Mouse (Mus musculus) midbrain, embryonic 14.5 days (tissue): ENCODE measurements around the gene Olfr564. TPM values are rescaled to one million over a fixed set of nuclear protein-coding genes. Genes with fewer than 3 reads are reported as not detected.

Source experiments
- ATAC-seq: fragments of 200-750 bp; cut with Nextera tagmentation; 2 replicates; pipeline ENCODE4 v1.8.0; 2017; ENCODE audit warnings: moderate number of reproducible peaks, moderate library complexity; ENCODE audit not compliant: low FRiP score, low TSS enrichment
- DNase-seq: peaks from one replicate; pipeline ENCODE4 v3.0.0-alpha.2; 2015
- H3K27ac ChIP-seq: fragments of 300-500 bp; sonication (generic); replicated peaks from 2 replicates; pipeline ENCODE4 v1.5.1; 2014; ENCODE audit warnings: mild to moderate bottlenecking, low read depth, low read length, moderate library complexity
- H3K27me3 ChIP-seq: fragments of 300-500 bp; sonication (generic); 2 replicates; pipeline ENCODE4 v1.6.1; 2014; ENCODE audit warnings: low read length, control low read depth, mixed read lengths; ENCODE audit not compliant: control insufficient read depth, insufficient read depth
- H3K36me3 ChIP-seq: fragments of 300-500 bp; sonication (generic); 2 replicates; pipeline ENCODE4 v1.6.1; 2014; ENCODE audit warnings: low read length, control low read depth; ENCODE audit not compliant: control insufficient read depth, insufficient read depth
- H3K4me1 ChIP-seq: fragments of 300-500 bp; sonication (generic); 2 replicates; pipeline ENCODE4 v1.6.1; 2014; ENCODE audit warnings: mild to moderate bottlenecking, antibody characterized with exemption, low read length, control low read depth; ENCODE audit not compliant: control insufficient read depth, insufficient read depth
- H3K4me2 ChIP-seq: fragments of 300-500 bp; sonication (generic); 2 replicates; pipeline ENCODE4 v1.6.1; 2014; ENCODE audit warnings: mild to moderate bottlenecking, low read length, moderate library complexity
- H3K4me3 ChIP-seq: fragments of 300-500 bp; sonication (generic); replicated peaks from 2 replicates; pipeline ENCODE4 v1.5.1; 2014; ENCODE audit warnings: low read depth, low read length
- H3K9ac ChIP-seq: fragments of 300-500 bp; sonication (generic); replicated peaks from 2 replicates; pipeline ENCODE4 v1.6.1; 2014; ENCODE audit warnings: mild to moderate bottlenecking, low read length, moderate library complexity
- H3K9me3 ChIP-seq: fragments of 300-500 bp; sonication (generic); 2 replicates; pipeline ENCODE4 v1.6.1; 2016; ENCODE audit warnings: low read length, control low read depth, mixed read lengths; ENCODE audit not compliant: control insufficient read depth
- WGBS: fragments of 180-500 bp; shearing (Covaris S2); extraction: QIAGEN DNeasy Blood & Tissue Kit; methylation state at CpG from one replicate; pipeline ENCODE4 v1.1.7; 2014; 5-methylcytosine and 5-hydroxymethylcytosine counted together
- polyA plus RNA-seq: library from polyadenylated mRNA; unstranded; fragments of >200 nt; fragmentation: Nextera tagmentation; extraction: Ambion mirVana; gene quantifications from 2 replicates; pipeline ENCODE4 v1.2.1, GENCODE M21; 2014

Gene Olfr564
- polyA plus RNA-seq = not detected in 2 replicates

GRCm38 (mm10) chr7:102803180-102803579 lies at the start of gene Olfr564:
TSS of gene Olfr564 (plus strand) at chr7:102803480.
- ATAC-seq (no peak), DNase-seq (no peak)
- H3K9ac ChIP-seq = no peak within 1 kb of the TSS
- H3K4me2 ChIP-seq = no peak within 1 kb of the TSS
- no peaks in the 10 kb centered on the region for H3K9me3 ChIP-seq
- no peaks in the 10 kb centered on the region for H3K4me1 ChIP-seq
- no peaks in the 10 kb centered on the region for H3K27me3 ChIP-seq
- no peak within 1 kb of the TSS for H3K27ac ChIP-seq
- no peaks in the 10 kb centered on the region for H3K36me3 ChIP-seq
- no peak within 1 kb of the TSS for H3K4me3 ChIP-seq

GRCm38 (mm10) chr7:102759266-102759665 lies 44.0 kb upstream of the Olfr564 start, which contains the start of the genes Olfr560 and Olfr78:
TSS of gene Olfr560 (minus strand) at chr7:102759366.
TSS of gene Olfr78 (minus strand) at chr7:102759471.
- 70% methylated on average over 4 of the region's 4 CpGs for WGBS
- Histone ChIP-seq H3K4me1 (no peaks in the 10 kb centered on the region), H3K9me3 (no peaks in the 10 kb centered on the region), H3K4me2 (no peak within 1 kb of the TSS), H3K4me3 (no peak within 1 kb of the TSS), H3K27me3 (no peaks in the 10 kb centered on the region), H3K36me3 (no peaks in the 10 kb centered on the region), H3K27ac (no peak within 1 kb of the TSS), H3K9ac (no peak within 1 kb of the TSS)
- ATAC-seq (no peak), DNase-seq (no peak)

GRCm38 (mm10) chr7:102770921-102771320 lies 32.4 kb upstream of the Olfr564 start, which contains the start of gene Olfr561:
TSS of gene Olfr561 (plus strand) at chr7:102771221.
- Histone ChIP-seq H3K4me3 (no peak within 1 kb of the TSS), H3K9me3 (no peaks in the 10 kb centered on the region), H3K4me2 (no peak within 1 kb of the TSS), H3K9ac (no peak within 1 kb of the TSS), H3K4me1 (no peaks in the 10 kb centered on the region), H3K27ac (no peak within 1 kb of the TSS), H3K27me3 (no peaks in the 10 kb centered on the region), H3K36me3 (no peaks in the 10 kb centered on the region)
- 86% methylated on average over 2 of the region's 2 CpGs for WGBS
- ATAC-seq = no peak
- no peak for DNase-seq

Other genes starting within 250 kb of the Olfr564 start
- gene Trim21, start 238.0 kb upstream of the Olfr564 start, polyA plus RNA-seq = 0.61 TPM in 1 of 2 replicates, not detected in the other
- gene Olfr550, start 232.0 kb upstream of the Olfr564 start, polyA plus RNA-seq = not detected in 2 replicates
- gene Olfr551, start 211.6 kb upstream of the Olfr564 start, polyA plus RNA-seq = not detected in 2 replicates
- gene Olfr552, start 205.7 kb upstream of the Olfr564 start, polyA plus RNA-seq = not detected in 2 replicates
- not detected in 2 replicates for gene Olfr553, start 185.3 kb upstream of the Olfr564 start, polyA plus RNA-seq
- gene Olfr554, start 165.0 kb upstream of the Olfr564 start, polyA plus RNA-seq = not detected in 2 replicates
- not detected in 2 replicates for gene Olfr555, start 144.7 kb upstream of the Olfr564 start, polyA plus RNA-seq
- gene Olfr556, start 138.6 kb upstream of the Olfr564 start, polyA plus RNA-seq = not detected in 2 replicates
- gene Trim68, start 116.2 kb upstream of the Olfr564 start, polyA plus RNA-seq = 6.5 and 8.1 TPM in 2 replicates
- gene Olfr557, start 107.6 kb upstream of the Olfr564 start, polyA plus RNA-seq = not detected in 2 replicates
- not detected in 2 replicates for gene Olfr558, start 101.3 kb upstream of the Olfr564 start, polyA plus RNA-seq
- gene Olfr33, start 84.4 kb upstream of the Olfr564 start, polyA plus RNA-seq = not detected in 2 replicates
- gene Olfr559, start 76.0 kb upstream of the Olfr564 start, polyA plus RNA-seq = not detected in 2 replicates
- gene Olfr560, start 44.1 kb upstream of the Olfr564 start, polyA plus RNA-seq = not detected in 2 replicates
- not detected in 2 replicates for gene Olfr78, start 44.0 kb upstream of the Olfr564 start, polyA plus RNA-seq
- not detected in 2 replicates for gene Olfr561, start 32.3 kb upstream of the Olfr564 start, polyA plus RNA-seq
- gene Olfr566, start 55.3 kb downstream of the Olfr564 start, polyA plus RNA-seq = not detected in 2 replicates
- gene Olfr568, start 73.6 kb downstream of the Olfr564 start, polyA plus RNA-seq = not detected in 2 replicates
- not detected in 2 replicates for gene Olfr569, start 87.4 kb downstream of the Olfr564 start, polyA plus RNA-seq
- not detected in 2 replicates for gene Olfr570, start 91.1 kb downstream of the Olfr564 start, polyA plus RNA-seq
- gene Olfr571, start 114.1 kb downstream of the Olfr564 start, polyA plus RNA-seq = not detected in 2 replicates
- not detected in 2 replicates for gene Olfr572, start 120.9 kb downstream of the Olfr564 start, polyA plus RNA-seq
- not detected in 2 replicates for gene Olfr573-ps1, start 139.1 kb downstream of the Olfr564 start, polyA plus RNA-seq
- gene Olfr574, start 145.0 kb downstream of the Olfr564 start, polyA plus RNA-seq = not detected in 2 replicates
- gene Olfr575, start 155.3 kb downstream of the Olfr564 start, polyA plus RNA-seq = not detected in 2 replicates
- not detected in 2 replicates for gene Olfr576, start 159.2 kb downstream of the Olfr564 start, polyA plus RNA-seq
- gene Olfr577, start 172.5 kb downstream of the Olfr564 start, polyA plus RNA-seq = not detected in 2 replicates
- gene Olfr578, start 185.8 kb downstream of the Olfr564 start, polyA plus RNA-seq = not detected in 2 replicates
- not detected in 2 replicates for gene Olfr582, start 234.5 kb downstream of the Olfr564 start, polyA plus RNA-seq
- gene Olfr583, start 247.8 kb downstream of the Olfr564 start, polyA plus RNA-seq = not detected in 2 replicates